Mouse (Mus musculus): ENCODE measurements around the gene Lefty1. TPM values are rescaled to one million over a fixed set of nuclear protein-coding genes. Genes with fewer than 3 reads are reported as not detected.

The Lefty1 gene
- 7.7 and 8.0 TPM in 2 replicates for polyA plus RNA-seq (2012; rRNA removed)

GRCm38 (mm10) chr1:180934467-180935419, at the start of gene Lefty1:
Gene Lefty1 (plus strand): TSS chr1:180935022.

GRCm38 (mm10) chr1:180892808-180893207, 42.0 kb upstream of the Lefty1 start, which contains the start of gene Lefty2:
Gene Lefty2 (plus strand): TSS chr1:180893108.

GRCm38 (mm10) chr1:180904039-180904814, 30.6 kb upstream of the Lefty1 start, which contains the start of gene Pycr2:
Gene Pycr2 (plus strand): TSS chr1:180904293.

GRCm38 (mm10) chr1:180942166-180943031, 7.6 kb downstream of the Lefty1 start, which contains the start of gene Tmem63a:
Gene Tmem63a (plus strand): TSS chr1:180942344.

Other genes with a start within 250 kb of the Lefty1 start
- not detected in 2 replicates for gene Mixl1, start 238.0 kb upstream of the Lefty1 start, polyA plus RNA-seq (2012; rRNA removed)
- gene Acbd3, start 209.0 kb upstream of the Lefty1 start, polyA plus RNA-seq (2012; rRNA removed) = 4.7 and 5.1 TPM in 2 replicates
- gene H3f3a, start 121.1 kb upstream of the Lefty1 start, polyA plus RNA-seq (2012; rRNA removed) = 38.2 and 53.7 TPM in 2 replicates
- gene Sde2, start 83.9 kb upstream of the Lefty1 start, polyA plus RNA-seq (2012; rRNA removed) = 1.6 and 2.4 TPM in 2 replicates
- not detected in 2 replicates for gene Lefty2, start 41.9 kb upstream of the Lefty1 start, polyA plus RNA-seq (2012; rRNA removed)
- gene Pycr2, start 30.7 kb upstream of the Lefty1 start, polyA plus RNA-seq (2012; rRNA removed) = 32.6 and 43.3 TPM in 2 replicates
- 92.4 and 94.7 TPM in 2 replicates for gene Tmem63a, start 7.3 kb downstream of the Lefty1 start, polyA plus RNA-seq (2012; rRNA removed)
- gene Ephx1, start 85.9 kb downstream of the Lefty1 start, polyA plus RNA-seq (2012; rRNA removed) = 19.1 and 26.4 TPM in 2 replicates
- 2.6 and 3.7 TPM in 2 replicates for gene 9130409I23Rik, start 116.2 kb downstream of the Lefty1 start, polyA plus RNA-seq (2012; rRNA removed)
- 1.7 and 2.3 TPM in 2 replicates for gene Nvl, start 209.2 kb downstream of the Lefty1 start, polyA plus RNA-seq (2012; rRNA removed)
- gene Cnih4, start 209.7 kb downstream of the Lefty1 start, polyA plus RNA-seq (2012; rRNA removed) = 3.9 and 7.9 TPM in 2 replicates

All from stomach, adult 2 months (tissue).